Mouse (Mus musculus) monocyte, adult 5-6 weeks (primary cell): ENCODE measurements around the gene Ccdc160. TPM values are rescaled to one million over a fixed set of nuclear protein-coding genes. Genes with fewer than 3 reads are reported as not detected.

Experiments
- ATAC-seq: fragments of 153-309, 156-312 bp; replicated peaks from 2 replicates; pipeline ENCODE4 v1.8.0; 2017; ENCODE audit warnings: mild to moderate bottlenecking; ENCODE audit not compliant: low TSS enrichment, insufficient number of reproducible peaks, severe bottlenecking, poor library complexity, low FRiP score
- total RNA-seq: library from RNA; stranded (forward); fragments of 200-1000, 200-491, 200-594 nt; gene quantifications from 3 replicates; pipeline ENCODE4 v1.2.3, GENCODE M21; 2017

Ccdc160 gene
- total RNA-seq, 1 experiment from 2014 or later, result not detected

DNA sequence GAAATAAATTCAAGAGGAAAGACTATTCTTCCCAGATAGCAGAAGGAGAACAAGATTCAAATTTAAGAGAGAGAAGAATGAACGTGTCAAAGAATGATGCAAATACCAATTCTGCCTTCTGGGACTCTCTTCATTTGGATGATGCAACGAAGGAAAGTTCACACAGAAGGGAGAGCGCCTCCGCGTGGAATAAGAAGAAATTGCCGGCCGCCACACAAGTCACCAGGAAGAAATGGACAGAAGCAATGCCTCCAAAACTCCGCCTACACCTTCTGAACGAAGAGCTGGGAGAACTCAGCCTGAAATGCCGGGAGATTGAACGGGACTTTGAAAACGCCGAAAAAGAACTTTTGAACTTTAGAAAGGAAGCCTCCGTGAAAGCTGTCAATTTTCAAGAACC is 7.3 kb downstream of the Ccdc160 start:
- ATAC-seq, result no peak

DNA sequence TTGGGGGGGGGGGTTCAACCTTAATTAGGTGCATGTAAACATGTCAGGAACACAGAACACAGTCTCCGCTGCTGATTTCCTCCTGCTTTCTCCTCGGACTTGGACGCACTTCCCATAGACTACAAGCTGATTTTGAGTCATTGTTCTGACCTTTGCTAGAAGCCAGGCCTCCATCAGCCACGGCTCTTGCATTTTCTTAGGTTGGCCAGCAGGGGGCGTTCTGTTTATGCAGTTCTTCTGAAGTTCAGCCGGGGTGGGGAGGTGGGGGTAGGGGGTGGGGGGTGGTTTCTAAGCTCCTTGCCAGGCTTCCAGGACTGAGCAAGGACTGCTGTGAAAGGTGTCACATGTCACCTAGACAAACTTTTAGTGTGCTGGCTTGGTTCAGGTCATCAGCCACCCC is 8.6 kb downstream of the Ccdc160 start:
- ATAC-seq, result no peak

DNA sequence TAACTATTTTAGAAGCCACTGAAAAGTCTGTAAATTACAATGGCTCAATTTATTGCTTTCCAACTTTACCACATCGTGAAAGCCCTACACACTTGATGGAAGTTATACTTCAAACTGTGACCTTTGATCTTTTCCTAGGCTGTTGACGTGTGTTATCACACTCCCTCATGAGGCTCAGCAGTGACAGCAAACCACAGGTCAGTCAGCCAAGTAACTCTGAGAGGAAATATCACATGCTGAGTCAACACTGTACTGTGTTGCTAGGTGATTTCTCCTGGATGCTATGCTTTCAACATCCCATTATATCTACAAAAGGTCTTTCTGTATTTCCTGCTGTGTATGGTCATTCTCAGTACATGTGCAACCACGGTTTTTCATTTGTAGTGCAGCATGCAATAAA is 28.3 kb downstream of the Ccdc160 start:
- no peak for ATAC-seq

Other genes starting within 250 kb of the Ccdc160 start
- not detected in 3 replicates for gene Gpc3, start 177.2 kb upstream of the Ccdc160 start, total RNA-seq
- 22.7 to 33.1 TPM (median 24.5 TPM) in 3 replicates for gene Phf6, start 121.1 kb downstream of the Ccdc160 start, total RNA-seq
- 188 to 280 TPM (median 242 TPM) in 3 replicates for gene Hprt, start 196.9 kb downstream of the Ccdc160 start, total RNA-seq